Mouse (Mus musculus) small intestine, adult 2 months (tissue): ENCODE results near the gene Ssbp3.

Source experiments
- CTCF ChIP-seq: fragments of 200-500 bp; IDR thresholded peaks from 2 replicates; pipeline ENCODE4 v1.5.1; 2012; ENCODE audit warnings: low read depth, mild to moderate bottlenecking, control low read depth, inconsistent platforms, low read length, moderate library complexity, mixed read lengths; ENCODE audit not compliant: insufficient replicate concordance, insufficient read length; ENCODE audit errors: extremely low read depth
- POLR2A ChIP-seq: fragments of 200-500 bp; IDR thresholded peaks from 2 replicates; pipeline ENCODE4 v1.6.1; 2012; ENCODE audit warnings: low read depth, mild to moderate bottlenecking, control low read depth, inconsistent platforms, low read length, moderate library complexity

GRCm38 (mm10) chr4:107058781-107059180, 148.3 kb downstream of the Ssbp3 start:
- TF ChIP-seq CTCF (no peak), POLR2A (no peak)
